Mouse (Mus musculus): Measurements from ENCODE around the gene Ptprt. TPM values are rescaled to one million over a fixed set of nuclear protein-coding genes. Genes with fewer than 3 reads are reported as not detected.

Gene Ptprt
- total and polyA plus RNA-seq, 3 experiments, result not detected

DNA sequence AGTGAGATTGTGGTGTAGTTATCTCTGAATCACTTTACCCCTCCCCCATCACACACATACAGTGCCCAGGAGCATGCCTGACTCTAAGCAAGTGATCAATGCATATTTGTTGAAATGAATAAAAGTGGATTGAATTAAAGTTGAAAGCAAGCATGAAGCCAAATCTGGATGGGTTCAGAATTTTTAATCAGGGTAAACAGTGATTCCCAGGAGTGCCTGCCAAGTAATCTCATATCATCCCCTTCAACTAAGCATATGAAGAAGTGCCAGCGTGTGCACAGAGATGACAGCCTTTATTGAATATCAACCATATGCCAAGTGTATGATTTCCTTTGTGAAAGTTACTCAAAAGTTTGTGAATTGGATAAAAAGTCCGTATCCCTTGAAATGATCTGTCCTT is 893.4 kb downstream of the Ptprt start:
- H3K27ac ChIP-seq (ENCODE audit: control insufficient read depth, low read depth, low read length), result no peak overlapping the region
- H3K79me2 ChIP-seq (ENCODE audit: control insufficient read depth, insufficient read depth, low read length, poor library complexity), result no peaks in the 10 kb centered on the region
- no peak overlapping the region for H3K9ac ChIP-seq (ENCODE audit: control insufficient read depth, low read depth, low read length, poor library complexity, severe bottlenecking)
- H3K9me3 ChIP-seq (replicated peaks; ENCODE audit: insufficient read depth, low read length), result no peaks in the 10 kb centered on the region
- H3K36me3 ChIP-seq (ENCODE audit: control insufficient read depth in 1 of 2, insufficient read depth in 2 of 2, low read length in 2 of 2), result no peaks in the 10 kb centered on the region
- H3K27me3 ChIP-seq (ENCODE audit: control insufficient read depth in 1 of 2, insufficient read depth in 2 of 2, low read length in 2 of 2), result no peaks in the 10 kb centered on the region
- no peaks in the 10 kb centered on the region for H3K4me1 ChIP-seq (ENCODE audit: control insufficient read depth in 1 of 2, insufficient read depth in 2 of 2, low read length in 2 of 2)
- no peak overlapping the region for H3K4me3 ChIP-seq (ENCODE audit: control insufficient read depth in 1 of 2, insufficient read depth in 1 of 2, low read depth in 2 of 2, low read length in 2 of 2)
- TF ChIP-seq CHD1 (IDR thresholded peaks at IDR 0.05; ENCODE audit: low read depth, low read length) (no peak), EP300 (IDR thresholded peaks at IDR 0.05; ENCODE audit: low read depth in 1 of 2, low read length in 2 of 2) (no peak), GATA1 (IDR thresholded peaks at IDR 0.05; ENCODE audit: low read depth, low read length) (no peak)
- no peak for DNase-seq (ENCODE audit: low read depth, low spot score)

DNA sequence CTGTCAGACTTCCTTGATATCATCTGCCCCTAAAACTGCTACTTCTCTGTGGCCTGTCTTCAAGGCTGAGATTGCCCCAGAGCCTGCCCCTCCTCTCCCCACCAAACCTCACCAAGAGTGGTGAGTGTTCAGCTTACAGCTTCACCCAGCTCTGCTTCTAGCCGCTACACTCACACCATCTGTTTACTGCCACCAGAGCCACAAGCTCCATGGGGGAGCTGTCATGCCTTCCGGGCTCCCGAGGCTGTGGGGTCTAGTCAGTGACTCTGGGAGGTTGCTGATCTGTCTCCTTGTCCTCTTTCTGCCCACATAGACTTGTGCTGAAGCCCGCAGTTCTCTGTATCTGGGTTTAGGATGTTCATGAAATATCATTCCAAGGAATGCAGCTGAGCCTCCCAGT is 947.9 kb downstream of the Ptprt start:
- no peak overlapping the region for H3K9ac ChIP-seq (ENCODE audit: control insufficient read depth, low read depth, low read length, poor library complexity, severe bottlenecking)
- no peaks in the 10 kb centered on the region for H3K4me1 ChIP-seq (ENCODE audit: control insufficient read depth in 1 of 2, insufficient read depth in 2 of 2, low read length in 2 of 2)
- H3K27ac ChIP-seq (ENCODE audit: control insufficient read depth, low read depth, low read length), result no peak overlapping the region
- no peak overlapping the region for H3K4me3 ChIP-seq (ENCODE audit: control insufficient read depth in 1 of 2, insufficient read depth in 1 of 2, low read depth in 2 of 2, low read length in 2 of 2)
- H3K79me2 ChIP-seq (ENCODE audit: control insufficient read depth, insufficient read depth, low read length, poor library complexity), result no peaks in the 10 kb centered on the region
- no peaks in the 10 kb centered on the region for H3K9me3 ChIP-seq (replicated peaks; ENCODE audit: insufficient read depth, low read length)
- no peaks in the 10 kb centered on the region for H3K27me3 ChIP-seq (ENCODE audit: control insufficient read depth in 1 of 2, insufficient read depth in 2 of 2, low read length in 2 of 2)
- DNase-seq (ENCODE audit: low read depth, low spot score), result no peak
- H3K36me3 ChIP-seq (ENCODE audit: control insufficient read depth in 1 of 2, insufficient read depth in 2 of 2, low read length in 2 of 2), result no peaks in the 10 kb centered on the region
- TF ChIP-seq NELFE (IDR thresholded peaks at IDR 0.05; ENCODE audit: low read depth, low read length), result no peak
- no peak for TF ChIP-seq CHD2 (IDR thresholded peaks at IDR 0.05; ENCODE audit: low read length)
- no peak for TF ChIP-seq SIN3A (IDR thresholded peaks at IDR 0.05; ENCODE audit: low read length)
- TF ChIP-seq ZNF384 (IDR thresholded peaks at IDR 0.05; ENCODE audit: low read depth, low read length), result no peak
- no peak for TF ChIP-seq ZMIZ1 (IDR thresholded peaks at IDR 0.05; ENCODE audit: low read depth, low read length)
- TF ChIP-seq ETS1 (IDR thresholded peaks at IDR 0.05; ENCODE audit: low read depth, low read length), result no peak
- no peak for TF ChIP-seq NRF1 (IDR thresholded peaks at IDR 0.05; ENCODE audit: insufficient read depth, low read depth, low read length, poor library complexity, severe bottlenecking)
- TF ChIP-seq POLR2AphosphoS5 (IDR thresholded peaks at IDR 0.05; ENCODE audit: borderline replicate concordance, low read depth, low read length), result no peak
- no peak for TF ChIP-seq TCF12 (IDR thresholded peaks at IDR 0.05; ENCODE audit: low read depth, low read length)
- TF ChIP-seq MXI1 (IDR thresholded peaks at IDR 0.05; ENCODE audit: low read depth, low read length), result no peak
- no peak for TF ChIP-seq POLR2A (IDR thresholded peaks at IDR 0.05; ENCODE audit: control insufficient read depth in 1 of 2, insufficient read depth in 1 of 2, low read depth in 1 of 2, low read length in 2 of 2, poor library complexity in 1 of 2)
- TF ChIP-seq POLR2AphosphoS2 (IDR thresholded peaks at IDR 0.05; ENCODE audit: low read length), result no peak
- TF ChIP-seq ZC3H11A (IDR thresholded peaks at IDR 0.05; ENCODE audit: low read depth, low read length), result no peak
- TF ChIP-seq CTCF (IDR thresholded peaks at IDR 0.05 in 2 of 3, conservative IDR thresholded peaks at IDR 0.05 in 1 of 3; ENCODE audit: control insufficient read depth in 1 of 3, insufficient read depth in 1 of 3, low read depth in 2 of 3, low read length in 3 of 3, poor library complexity in 1 of 3, severe bottlenecking in 1 of 3), result no peak
- no peak for TF ChIP-seq JUND (IDR thresholded peaks at IDR 0.05; ENCODE audit: low read depth, low read length)
- no peak for TF ChIP-seq MAFK (IDR thresholded peaks at IDR 0.05; ENCODE audit: borderline replicate concordance, low read depth, low read length)
- TF ChIP-seq RAD21 (IDR thresholded peaks at IDR 0.05; ENCODE audit: low read depth, low read length), result no peak
- no peak for TF ChIP-seq CHD1 (IDR thresholded peaks at IDR 0.05; ENCODE audit: low read depth, low read length)
- TF ChIP-seq ZKSCAN1 (IDR thresholded peaks at IDR 0.05; ENCODE audit: low read depth, low read length), result no peak
- TF ChIP-seq EP300 (IDR thresholded peaks at IDR 0.05; ENCODE audit: low read depth in 1 of 2, low read length in 2 of 2), result no peak
